Mouse (Mus musculus) kidney, adult 11 months (tissue): Measurements from ENCODE around the gene Zfp639.

ENCODE experiments used
- DNase-seq: peaks from one replicate; pipeline ENCODE4 v3.0.0; 2022

Zfp639 gene

GRCm38 (mm10) chr3:32506366-32507225 lies 3.5 kb upstream of the Zfp639 start:
- DNase-seq: no peak

- peak; percentile 63 for DNase-seq
Observed at GRCm38 (mm10) chr3:32508666-32509324, 1.3 kb upstream of the Zfp639 start.

GRCm38 (mm10) chr3:32510375-32511190 lies 524 bp downstream of the Zfp639 start:
- peak; percentile 96 for DNase-seq

DNA sequence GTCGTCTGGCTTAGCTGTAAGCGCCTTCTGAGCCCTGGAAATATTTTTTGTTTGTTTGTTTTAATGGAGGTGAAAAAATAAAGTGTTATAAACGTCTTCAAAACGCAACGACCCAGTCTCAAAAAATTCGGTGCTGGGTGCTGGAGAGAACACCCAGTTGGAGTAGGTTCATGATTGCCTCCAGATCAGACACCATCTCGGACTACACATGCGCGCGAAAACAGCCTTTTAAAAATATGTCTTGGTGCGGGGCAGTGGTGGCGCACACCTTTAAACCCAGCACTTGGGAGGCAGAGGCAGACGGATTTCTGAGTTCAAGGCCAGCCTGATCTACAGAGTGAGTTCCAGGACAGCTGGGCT lies 1.1 kb downstream of the Zfp639 start:
- no peak for DNase-seq

- DNase-seq: no peak
Observed at GRCm38 (mm10) chr3:32512686-32513284, 2.7 kb downstream of the Zfp639 start.

DNA sequence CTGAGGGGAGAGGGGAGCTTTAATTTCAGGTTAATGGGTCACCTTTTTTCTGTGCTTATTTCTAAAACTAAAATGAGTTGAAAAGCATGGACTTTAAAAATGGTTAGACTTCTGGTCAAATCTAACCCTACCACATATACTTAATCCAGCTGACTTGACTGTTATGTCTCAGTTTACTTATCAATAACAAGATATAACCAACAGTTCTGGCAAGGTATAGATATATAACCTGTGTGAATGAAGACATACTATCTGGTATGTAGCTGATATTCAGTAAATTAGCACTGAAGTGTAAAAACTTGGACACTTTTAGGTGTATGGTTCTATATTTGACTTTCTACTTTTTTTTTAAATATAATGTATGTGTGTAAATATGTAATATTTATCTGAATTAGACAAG lies 3.5 kb downstream of the Zfp639 start:
- DNase-seq: no peak

GRCm38 (mm10) chr3:32527181-32527580 lies 17.1 kb downstream of the Zfp639 start:
- no peak for DNase-seq

DNA sequence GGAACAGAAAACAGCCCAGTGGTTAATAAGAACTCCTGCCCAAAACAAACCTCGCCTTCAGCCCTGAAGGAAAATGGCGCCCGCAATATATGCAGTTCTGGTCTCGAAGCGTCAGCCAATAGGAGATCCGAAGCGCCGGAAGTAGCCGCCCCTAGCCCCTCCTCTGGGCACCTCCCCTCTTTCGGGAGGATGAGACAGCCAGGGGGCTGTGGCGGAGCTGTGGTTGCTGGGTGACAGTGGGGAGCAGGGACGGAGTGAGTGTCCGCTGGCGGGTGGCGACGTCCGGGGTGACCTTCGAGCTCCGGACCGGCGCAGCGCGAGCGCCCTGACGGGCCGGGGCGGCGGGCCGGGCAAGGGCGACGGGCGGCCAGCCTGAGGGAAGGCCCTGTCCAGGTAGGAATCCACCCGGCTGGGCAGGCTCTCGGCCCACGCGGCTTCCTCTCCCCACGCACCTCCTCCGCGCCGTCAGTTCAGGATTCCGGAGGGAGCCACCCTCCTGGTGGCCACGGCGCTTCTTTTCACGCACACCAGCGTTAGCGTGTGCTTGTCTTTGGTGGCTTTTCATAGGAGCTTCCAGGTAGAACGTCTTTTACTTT lies 19.3 kb downstream of the Zfp639 start, which contains the start of gene Mfn1:
TSS of gene Mfn1 (plus strand) at position 163 of the 596 bp plus-strand sequence.
- peak; percentile 97 for DNase-seq

DNA sequence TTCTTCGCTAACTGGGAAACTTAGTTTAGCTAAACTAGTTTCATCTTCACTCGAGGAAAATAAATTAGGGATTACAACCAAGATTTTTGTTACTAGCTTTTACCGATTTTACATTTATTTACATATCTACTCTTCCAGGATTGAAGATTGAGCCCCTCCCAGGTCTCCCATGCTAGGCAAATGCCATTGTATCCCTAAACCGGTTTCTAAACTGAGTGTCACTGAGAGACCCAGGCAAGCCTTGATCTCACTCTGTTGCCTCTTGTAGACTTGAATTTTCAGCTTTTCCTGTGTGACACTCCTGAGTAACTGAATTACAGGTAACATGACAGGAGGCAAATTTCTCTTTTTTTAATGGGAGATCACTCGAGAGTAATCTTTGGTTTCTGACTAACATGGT lies 20.0 kb downstream of the Zfp639 start:
- no peak for DNase-seq

GRCm38 (mm10) chr3:32535692-32536091 lies 25.6 kb downstream of the Zfp639 start:
- DNase-seq: no peak

DNA sequence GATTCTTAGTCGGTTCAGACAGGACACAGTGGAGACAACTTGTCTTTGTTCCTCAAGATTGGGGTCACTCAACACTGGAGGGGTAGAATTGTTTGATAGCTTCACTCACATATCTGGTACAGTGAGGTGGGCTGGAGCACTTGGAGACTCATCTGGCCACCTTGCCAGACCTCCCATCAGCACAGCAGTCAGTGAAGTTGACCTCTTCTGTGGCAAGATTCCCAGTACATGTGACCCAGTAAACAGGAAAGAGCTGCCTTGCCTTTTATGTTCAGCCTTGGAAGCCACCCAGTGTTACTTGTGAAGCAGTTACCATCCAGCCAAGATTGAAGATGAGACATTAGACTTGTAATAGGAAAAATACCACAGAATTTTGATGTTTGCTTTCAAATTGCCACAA lies 27.5 kb downstream of the Zfp639 start:
- DNase-seq: peak; percentile 86

GRCm38 (mm10) chr3:32538091-32538490 lies 28.0 kb downstream of the Zfp639 start:
- DNase-seq: no peak

DNA sequence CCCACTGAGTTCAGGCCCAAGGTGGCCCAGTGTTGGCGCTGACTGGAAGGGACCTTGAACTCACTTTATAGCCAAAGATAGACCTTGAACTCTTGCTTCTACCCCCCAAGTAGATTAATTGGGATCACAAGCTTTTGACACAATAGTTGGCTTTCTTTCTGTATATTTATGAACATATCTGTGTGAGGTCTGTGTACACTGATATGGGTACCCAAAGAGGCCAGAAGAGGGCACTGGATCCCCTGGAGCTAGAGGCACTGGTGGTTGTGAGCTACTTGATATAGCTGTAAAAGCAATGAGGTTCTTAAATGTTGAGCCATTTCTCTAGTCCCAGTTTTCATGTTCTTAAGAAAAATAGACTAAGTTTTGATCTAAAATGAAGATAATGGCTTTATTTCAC lies 43.0 kb downstream of the Zfp639 start:
- peak; percentile 17 for DNase-seq

DNA sequence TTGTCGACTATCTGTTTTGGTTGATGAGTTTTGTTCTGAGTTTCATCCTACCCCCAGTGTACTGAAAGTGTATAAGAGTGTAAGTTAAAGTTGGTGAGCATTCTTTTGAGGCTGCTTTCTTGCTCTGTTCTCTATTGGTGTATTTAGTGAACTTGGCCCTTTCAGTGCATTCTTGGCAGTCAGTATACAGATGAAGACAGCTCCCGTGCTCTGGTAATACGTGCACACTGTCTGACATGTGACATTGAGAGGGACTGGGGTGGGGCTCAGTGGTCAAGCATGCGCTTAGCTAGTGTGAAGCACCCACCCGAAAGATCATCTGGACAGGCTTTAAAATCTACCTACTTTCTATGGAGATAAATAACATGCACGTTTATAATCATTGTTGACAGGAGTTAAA lies 53.3 kb downstream of the Zfp639 start:
- peak; percentile 49 for DNase-seq
